Mouse (Mus musculus): ENCODE measurements at regions not wholly inside any gene's neighbourhood (a gene's known extent, or its start where the extent isn't known, plus 50 kb on each side); places are given as distances from the start of the nearest gene placed in this dataset.
A peak's percentile ranks its signal among the peaks of the same experiment; 100 is the strongest.

- DNase-seq (ENCODE audit: low spot score) (no peak), ATAC-seq (ENCODE audit: insufficient read depth, low FRiP score, low TSS enrichment) (no peak)
- H3K27ac ChIP-seq (ENCODE audit: low read depth, low read length): no peak overlapping the region
- no peaks in the 10 kb centered on the region for H3K9me3 ChIP-seq (ENCODE audit: control insufficient read depth, low read length)
- H3K9ac ChIP-seq (ENCODE audit: low read length): no peak overlapping the region
- H3K4me2 ChIP-seq (ENCODE audit: low read depth): no peak overlapping the region
- WGBS: 89% methylated on average over 1 of the region's 1 CpGs
- no peak overlapping the region for H3K4me3 ChIP-seq (ENCODE audit: low read depth, low read length)
- no peaks in the 10 kb centered on the region for H3K4me1 ChIP-seq (ENCODE audit: control insufficient read depth, insufficient read depth, low read length)
- H3K27me3 ChIP-seq (ENCODE audit: control insufficient read depth, insufficient read depth, low read length): no peaks in the 10 kb centered on the region
- H3K36me3 ChIP-seq (ENCODE audit: control insufficient read depth, insufficient read depth, low read length): no peaks in the 10 kb centered on the region
These were observed 52.5 kb downstream of the Adm start for GRCm38 (mm10) chr7:110679916-110680315.

GRCm38 (mm10) chr7:110682911-110683310 is 55.5 kb downstream of the Adm start:
- DNase-seq (ENCODE audit: low spot score) (no peak), ATAC-seq (ENCODE audit: insufficient read depth, low FRiP score, low TSS enrichment) (no peak)
- 86% methylated on average over 4 of the region's 4 CpGs for WGBS
- no peaks in the 10 kb centered on the region for H3K36me3 ChIP-seq (ENCODE audit: control insufficient read depth, insufficient read depth, low read length)
- H3K4me2 ChIP-seq (ENCODE audit: low read depth): no peak overlapping the region
- H3K4me1 ChIP-seq (ENCODE audit: control insufficient read depth, insufficient read depth, low read length): no peaks in the 10 kb centered on the region
- H3K27ac ChIP-seq (ENCODE audit: low read depth, low read length): no peak overlapping the region
- no peaks in the 10 kb centered on the region for H3K9me3 ChIP-seq (ENCODE audit: control insufficient read depth, low read length)
- H3K9ac ChIP-seq (ENCODE audit: low read length): no peak overlapping the region
- no peak overlapping the region for H3K4me3 ChIP-seq (ENCODE audit: low read depth, low read length)
- H3K27me3 ChIP-seq (ENCODE audit: control insufficient read depth, insufficient read depth, low read length): no peaks in the 10 kb centered on the region

GRCm38 (mm10) chr7:110688884-110689681 is 61.6 kb downstream of the Adm start:
- peak; percentile 75 for DNase-seq (ENCODE audit: low spot score)
- peaks cover 5% of the 10 kb centered on the region for H3K4me1 ChIP-seq (ENCODE audit: control insufficient read depth, insufficient read depth, low read length)
- H3K4me2 ChIP-seq (ENCODE audit: low read depth): no peak overlapping the region
- no peaks in the 10 kb centered on the region for H3K27me3 ChIP-seq (ENCODE audit: control insufficient read depth, insufficient read depth, low read length)
- H3K9ac ChIP-seq (ENCODE audit: low read length): no peak overlapping the region
- no peaks in the 10 kb centered on the region for H3K36me3 ChIP-seq (ENCODE audit: control insufficient read depth, insufficient read depth, low read length)
- 38% methylated on average over 14 of the region's 14 CpGs for WGBS
- no peak for ATAC-seq (ENCODE audit: insufficient read depth, low FRiP score, low TSS enrichment)
- no peaks in the 10 kb centered on the region for H3K9me3 ChIP-seq (ENCODE audit: control insufficient read depth, low read length)
- no peak overlapping the region for H3K4me3 ChIP-seq (ENCODE audit: low read depth, low read length)
- no peak overlapping the region for H3K27ac ChIP-seq (ENCODE audit: low read depth, low read length)

GRCm38 (mm10) chr7:110690241-110690640 is 62.8 kb downstream of the Adm start:
- H3K27ac ChIP-seq (ENCODE audit: low read depth, low read length): no peak overlapping the region
- H3K27me3 ChIP-seq (ENCODE audit: control insufficient read depth, insufficient read depth, low read length): no peaks in the 10 kb centered on the region
- no peak for ATAC-seq (ENCODE audit: insufficient read depth, low FRiP score, low TSS enrichment)
- no peaks in the 10 kb centered on the region for H3K9me3 ChIP-seq (ENCODE audit: control insufficient read depth, low read length)
- no peak overlapping the region for H3K9ac ChIP-seq (ENCODE audit: low read length)
- no peak overlapping the region for H3K4me3 ChIP-seq (ENCODE audit: low read depth, low read length)
- H3K4me2 ChIP-seq (ENCODE audit: low read depth): no peak overlapping the region
- H3K4me1 ChIP-seq (ENCODE audit: control insufficient read depth, insufficient read depth, low read length): peaks cover 5% of the 10 kb centered on the region
- no peak for DNase-seq (ENCODE audit: low spot score)
- WGBS: 92% methylated on average over 2 of the region's 2 CpGs
- no peaks in the 10 kb centered on the region for H3K36me3 ChIP-seq (ENCODE audit: control insufficient read depth, insufficient read depth, low read length)

GRCm38 (mm10) chr7:110690856-110691255 is 63.4 kb downstream of the Adm start:
- DNase-seq (ENCODE audit: low spot score) (no peak), ATAC-seq (ENCODE audit: insufficient read depth, low FRiP score, low TSS enrichment) (no peak)
- Histone ChIP-seq H3K27me3 (ENCODE audit: control insufficient read depth, insufficient read depth, low read length) (no peaks in the 10 kb centered on the region), H3K4me1 (ENCODE audit: control insufficient read depth, insufficient read depth, low read length) (peaks cover 5% of the 10 kb centered on the region), H3K27ac (ENCODE audit: low read depth, low read length) (no peak overlapping the region), H3K36me3 (ENCODE audit: control insufficient read depth, insufficient read depth, low read length) (no peaks in the 10 kb centered on the region), H3K4me3 (ENCODE audit: low read depth, low read length) (no peak overlapping the region), H3K9me3 (ENCODE audit: control insufficient read depth, low read length) (no peaks in the 10 kb centered on the region), H3K9ac (ENCODE audit: low read length) (no peak overlapping the region), H3K4me2 (ENCODE audit: low read depth) (no peak overlapping the region)
- WGBS: 71% methylated on average over 9 of the region's 9 CpGs

GRCm38 (mm10) chr7:110694262-110694661 is 66.8 kb downstream of the Adm start:
- H3K9me3 ChIP-seq (ENCODE audit: control insufficient read depth, low read length): no peaks in the 10 kb centered on the region
- H3K36me3 ChIP-seq (ENCODE audit: control insufficient read depth, insufficient read depth, low read length): no peaks in the 10 kb centered on the region
- H3K9ac ChIP-seq (ENCODE audit: low read length): no peak overlapping the region
- no peak overlapping the region for H3K4me2 ChIP-seq (ENCODE audit: low read depth)
- no peak for DNase-seq (ENCODE audit: low spot score)
- no peaks in the 10 kb centered on the region for H3K27me3 ChIP-seq (ENCODE audit: control insufficient read depth, insufficient read depth, low read length)
- no peak overlapping the region for H3K4me3 ChIP-seq (ENCODE audit: low read depth, low read length)
- no peak overlapping the region for H3K27ac ChIP-seq (ENCODE audit: low read depth, low read length)
- no peak for ATAC-seq (ENCODE audit: insufficient read depth, low FRiP score, low TSS enrichment)
- WGBS: 88% methylated on average over 5 of the region's 5 CpGs
- peaks cover 3% of the 10 kb centered on the region for H3K4me1 ChIP-seq (ENCODE audit: control insufficient read depth, insufficient read depth, low read length)

GRCm38 (mm10) chr7:110695729-110696128 is 68.3 kb downstream of the Adm start:
- no peak overlapping the region for H3K4me3 ChIP-seq (ENCODE audit: low read depth, low read length)
- no peaks in the 10 kb centered on the region for H3K36me3 ChIP-seq (ENCODE audit: control insufficient read depth, insufficient read depth, low read length)
- H3K4me2 ChIP-seq (ENCODE audit: low read depth): no peak overlapping the region
- WGBS: 87% methylated on average over 8 of the region's 8 CpGs
- no peak overlapping the region for H3K27ac ChIP-seq (ENCODE audit: low read depth, low read length)
- H3K9me3 ChIP-seq (ENCODE audit: control insufficient read depth, low read length): no peaks in the 10 kb centered on the region
- no peak for ATAC-seq (ENCODE audit: insufficient read depth, low FRiP score, low TSS enrichment)
- H3K4me1 ChIP-seq (ENCODE audit: control insufficient read depth, insufficient read depth, low read length): no peaks in the 10 kb centered on the region
- H3K27me3 ChIP-seq (ENCODE audit: control insufficient read depth, insufficient read depth, low read length): no peaks in the 10 kb centered on the region
- DNase-seq (ENCODE audit: low spot score): no peak
- H3K9ac ChIP-seq (ENCODE audit: low read length): no peak overlapping the region

GRCm38 (mm10) chr7:110698211-110699153 is 69.5 kb upstream of the Ampd3 start:
- Histone ChIP-seq H3K4me3 (ENCODE audit: low read depth, low read length) (no peak overlapping the region), H3K9me3 (ENCODE audit: control insufficient read depth, low read length) (no peaks in the 10 kb centered on the region), H3K36me3 (ENCODE audit: control insufficient read depth, insufficient read depth, low read length) (no peaks in the 10 kb centered on the region), H3K27me3 (ENCODE audit: control insufficient read depth, insufficient read depth, low read length) (no peaks in the 10 kb centered on the region), H3K9ac (ENCODE audit: low read length) (no peak overlapping the region), H3K4me1 (ENCODE audit: control insufficient read depth, insufficient read depth, low read length) (no peaks in the 10 kb centered on the region), H3K4me2 (ENCODE audit: low read depth) (no peak overlapping the region), H3K27ac (ENCODE audit: low read depth, low read length) (no peak overlapping the region)
- no peak for DNase-seq (ENCODE audit: low spot score)
- WGBS: 85% methylated on average over 17 of the region's 17 CpGs
- no peak for ATAC-seq (ENCODE audit: insufficient read depth, low FRiP score, low TSS enrichment)
